Mouse (Mus musculus): Measurements from ENCODE around the gene Golga2. TPM values are rescaled to one million over a fixed set of nuclear protein-coding genes. Genes with fewer than 3 reads are reported as not detected.

The Golga2 gene
- polyA plus RNA-seq (2012; fragmentation: generic; extraction: Trizol), result 36.3 TPM
- long read RNA-seq, experiment 1, full-length matches to known transcripts, result 1 of 21 reads
- long read RNA-seq, experiment 1, partial matches to known transcripts, result 17 of 21 reads
- long read RNA-seq, experiment 1, other reads (novel, unspliced or antisense), result 3 of 21 reads
- long read RNA-seq, experiment 2, full-length matches to known transcripts, result 102 of 242 reads
- long read RNA-seq, experiment 2, partial matches to known transcripts, result 37 of 242 reads
- long read RNA-seq, experiment 2, other reads (novel, unspliced or antisense), result 103 of 242 reads

GRCm38 (mm10) chr2:32287334-32287840, at the start of gene Golga2:
Golga2 (plus strand) TSS chr2:32287384.
- Histone ChIP-seq H3K79me2 (ENCODE audit: control insufficient read depth, insufficient read depth) (peaks cover 72% of the 10 kb centered on the region), H3K36me3 (ENCODE audit: control insufficient read depth, insufficient read depth) (peaks cover 33% of the 10 kb centered on the region), H3K79me3 (ENCODE audit: low read depth) (peaks cover 46% of the 10 kb centered on the region), H3K4me3 (ENCODE audit: insufficient read depth, poor library complexity, severe bottlenecking) (peak within 1 kb of the TSS; percentile 96), H3K27me3 (ENCODE audit: control insufficient read depth, insufficient read depth, insufficient read length) (no peaks in the 10 kb centered on the region), H3ac (ENCODE audit: control insufficient read depth, insufficient read length, low read depth) (peak within 1 kb of the TSS; percentile 95)
- TF ChIP-seq USF1 (IDR thresholded peaks at IDR 0.05; ENCODE audit: low read depth) (no peak), MYOG (IDR thresholded peaks at IDR 0.05; ENCODE audit: control insufficient read depth, extremely low read depth, insufficient read length) (no peak), FOSL1 (IDR thresholded peaks at IDR 0.05; ENCODE audit: insufficient read depth, low read length, poor library complexity, severe bottlenecking) (no peak), MAX (IDR thresholded peaks at IDR 0.05) (no peak), CTCF (IDR thresholded peaks at IDR 0.05; ENCODE audit: control insufficient read depth, insufficient read depth, insufficient read length) (no peak), MYOD1 (IDR thresholded peaks at IDR 0.05; ENCODE audit: control insufficient read depth, insufficient read length, low read depth) (no peak), CEBPB (IDR thresholded peaks at IDR 0.05; ENCODE audit: low read depth) (no peak)

- TF ChIP-seq CEBPB (IDR thresholded peaks at IDR 0.05; ENCODE audit: low read depth) (no peak), USF1 (IDR thresholded peaks at IDR 0.05; ENCODE audit: low read depth) (no peak), MYOG (IDR thresholded peaks at IDR 0.05; ENCODE audit: control insufficient read depth, extremely low read depth, insufficient read length) (no peak), MYOD1 (IDR thresholded peaks at IDR 0.05; ENCODE audit: control insufficient read depth, insufficient read length, low read depth) (no peak), MAX (IDR thresholded peaks at IDR 0.05) (no peak), CTCF (IDR thresholded peaks at IDR 0.05; ENCODE audit: control insufficient read depth, insufficient read depth, insufficient read length) (no peak), FOSL1 (IDR thresholded peaks at IDR 0.05; ENCODE audit: insufficient read depth, low read length, poor library complexity, severe bottlenecking) (no peak)
- H3K36me3 ChIP-seq (ENCODE audit: control insufficient read depth, insufficient read depth), result peaks cover 21% of the 10 kb centered on the region
- no peaks in the 10 kb centered on the region for H3K27me3 ChIP-seq (ENCODE audit: control insufficient read depth, insufficient read depth, insufficient read length)
- no peaks in the 10 kb centered on the region for H3K79me3 ChIP-seq (ENCODE audit: low read depth)
- peaks cover 14% of the 10 kb centered on the region for H3K79me2 ChIP-seq (ENCODE audit: control insufficient read depth, insufficient read depth)
- peak overlapping the region; percentile 80 for H3K4me3 ChIP-seq (ENCODE audit: insufficient read depth, poor library complexity, severe bottlenecking)
- peak overlapping the region; percentile 80 for H3ac ChIP-seq (ENCODE audit: control insufficient read depth, insufficient read length, low read depth)
Observed at GRCm38 (mm10) chr2:32237571-32237970, 49.6 kb upstream of the Golga2 start.

GRCm38 (mm10) chr2:32238708-32239435, 48.3 kb upstream of the Golga2 start:
- peaks cover 14% of the 10 kb centered on the region for H3K36me3 ChIP-seq (ENCODE audit: control insufficient read depth, insufficient read depth)
- TF ChIP-seq MAX (IDR thresholded peaks at IDR 0.05) (no peak), MYOD1 (IDR thresholded peaks at IDR 0.05; ENCODE audit: control insufficient read depth, insufficient read length, low read depth) (no peak), CEBPB (IDR thresholded peaks at IDR 0.05; ENCODE audit: low read depth) (no peak)
- no peaks in the 10 kb centered on the region for H3K27me3 ChIP-seq (ENCODE audit: control insufficient read depth, insufficient read depth, insufficient read length)
- H3K79me2 ChIP-seq (ENCODE audit: control insufficient read depth, insufficient read depth), result peaks cover 14% of the 10 kb centered on the region
- H3K4me3 ChIP-seq (ENCODE audit: insufficient read depth, poor library complexity, severe bottlenecking), result no peak overlapping the region
- H3K79me3 ChIP-seq (ENCODE audit: low read depth), result no peaks in the 10 kb centered on the region
- H3ac ChIP-seq (ENCODE audit: control insufficient read depth, insufficient read length, low read depth), result no peak overlapping the region

DNA sequence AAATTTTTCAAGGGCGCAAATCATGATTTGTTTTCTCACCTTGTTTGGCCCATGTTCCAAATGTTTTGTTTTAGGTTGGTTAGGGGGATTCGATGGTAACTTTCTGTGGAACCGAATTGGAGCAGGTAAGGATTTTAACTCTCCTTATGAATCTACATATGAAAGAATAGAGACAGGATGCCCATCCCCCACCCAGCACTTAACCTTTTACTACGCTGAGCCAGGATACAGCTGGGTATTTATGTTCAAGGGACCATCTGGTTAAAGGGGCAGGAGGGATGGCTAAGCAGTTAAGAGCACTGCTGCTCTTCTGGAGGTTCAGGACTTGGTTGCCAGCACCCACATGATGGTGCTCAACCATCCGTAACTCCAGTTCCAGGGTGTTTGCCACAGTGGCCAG, 46.6 kb upstream of the Golga2 start:
- Histone ChIP-seq H3K79me2 (ENCODE audit: control insufficient read depth, insufficient read depth) (peaks cover 3% of the 10 kb centered on the region), H3ac (ENCODE audit: control insufficient read depth, insufficient read length, low read depth) (no peak overlapping the region), H3K79me3 (ENCODE audit: low read depth) (no peaks in the 10 kb centered on the region), H3K4me3 (ENCODE audit: insufficient read depth, poor library complexity, severe bottlenecking) (no peak overlapping the region), H3K36me3 (ENCODE audit: control insufficient read depth, insufficient read depth) (peaks cover 19% of the 10 kb centered on the region), H3K27me3 (ENCODE audit: control insufficient read depth, insufficient read depth, insufficient read length) (no peaks in the 10 kb centered on the region)
- TF ChIP-seq FOSL1 (IDR thresholded peaks at IDR 0.05; ENCODE audit: insufficient read depth, low read length, poor library complexity, severe bottlenecking), result no peak
- no peak for TF ChIP-seq CTCF (IDR thresholded peaks at IDR 0.05; ENCODE audit: control insufficient read depth, insufficient read depth, insufficient read length)
- TF ChIP-seq CEBPB (IDR thresholded peaks at IDR 0.05; ENCODE audit: low read depth), result no peak

- H3K36me3 ChIP-seq (ENCODE audit: control insufficient read depth, insufficient read depth), result peaks cover 32% of the 10 kb centered on the region
- no peak overlapping the region for H3ac ChIP-seq (ENCODE audit: control insufficient read depth, insufficient read length, low read depth)
- no peaks in the 10 kb centered on the region for H3K27me3 ChIP-seq (ENCODE audit: control insufficient read depth, insufficient read depth, insufficient read length)
- no peak overlapping the region for H3K4me3 ChIP-seq (ENCODE audit: insufficient read depth, poor library complexity, severe bottlenecking)
- H3K79me2 ChIP-seq (ENCODE audit: control insufficient read depth, insufficient read depth), result no peaks in the 10 kb centered on the region
- H3K79me3 ChIP-seq (ENCODE audit: low read depth), result no peaks in the 10 kb centered on the region
- TF ChIP-seq CTCF (IDR thresholded peaks at IDR 0.05; ENCODE audit: control insufficient read depth, insufficient read depth, insufficient read length) (no peak), USF1 (IDR thresholded peaks at IDR 0.05; ENCODE audit: low read depth) (no peak), MYOD1 (IDR thresholded peaks at IDR 0.05; ENCODE audit: control insufficient read depth, insufficient read length, low read depth) (no peak), CEBPB (IDR thresholded peaks at IDR 0.05; ENCODE audit: low read depth) (no peak), MAX (IDR thresholded peaks at IDR 0.05) (no peak), MYOG (IDR thresholded peaks at IDR 0.05; ENCODE audit: control insufficient read depth, extremely low read depth, insufficient read length) (no peak), FOSL1 (IDR thresholded peaks at IDR 0.05; ENCODE audit: insufficient read depth, low read length, poor library complexity, severe bottlenecking) (no peak)
Observed at GRCm38 (mm10) chr2:32242986-32243385, 44.2 kb upstream of the Golga2 start.

Data from C2C12 (cell line).